Mouse (Mus musculus): ENCODE measurements at regions not wholly inside any gene's neighbourhood (a gene's known extent, or its start where the extent isn't known, plus 50 kb on each side); places are given as distances from the start of the nearest gene placed in this dataset.

- DNase-seq, result peak; percentile 62
Observed at GRCm38 (mm10) chrX:152918212-152918611, 88.1 kb upstream of the Usp51 start.

- DNase-seq, result no peak
Observed at GRCm38 (mm10) chrX:152926991-152927390, 79.3 kb upstream of the Usp51 start.

- no peak for DNase-seq
Observed at GRCm38 (mm10) chrX:152946201-152946600, 60.1 kb upstream of the Usp51 start.
